Mouse (Mus musculus) cerebellum, adult 2 months (tissue): ENCODE measurements at regions not wholly inside any gene's neighbourhood (a gene's known extent, or its start where the extent isn't known, plus 50 kb on each side); places are given as distances from the start of the nearest gene placed in this dataset.

Experiments
- CTCF ChIP-seq: fragments of 200-500 bp; IDR thresholded peaks from 2 replicates; pipeline ENCODE4 v1.5.1; 2011; ENCODE audit warnings: low read depth, mild to moderate bottlenecking, control low read depth, low read length, moderate library complexity, borderline replicate concordance; ENCODE audit not compliant: insufficient read depth
- POLR2A ChIP-seq: fragments of 200-500 bp; IDR thresholded peaks from 2 replicates; pipeline ENCODE4 v1.6.1; 2011; ENCODE audit warnings: low read length, control low read depth, borderline replicate concordance; ENCODE audit not compliant: insufficient read depth

DNA sequence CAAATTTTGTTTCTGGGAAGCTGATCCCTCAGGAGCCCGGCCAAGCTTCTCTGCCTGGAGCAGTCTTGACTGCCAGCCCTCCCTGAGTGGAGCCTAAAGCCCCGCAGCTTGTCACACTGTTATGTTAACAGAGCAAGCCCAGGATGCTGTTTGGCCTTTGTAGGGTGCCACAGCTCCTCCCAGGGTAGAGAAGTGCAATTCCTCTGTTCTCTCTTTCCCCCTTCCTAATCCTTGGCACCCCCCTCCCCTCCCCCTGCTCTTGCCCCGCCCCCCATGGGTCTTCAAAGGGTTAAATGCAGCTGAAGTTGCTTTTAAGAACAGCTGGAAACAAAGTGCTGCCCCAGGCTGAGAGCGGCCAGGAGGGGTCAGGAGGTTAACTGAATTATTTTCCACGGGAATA lies 234.1 kb upstream of the Rgma start:
- TF ChIP-seq CTCF (no peak), POLR2A (no peak)
